Mouse (Mus musculus): ENCODE data around the gene Tenm1.
A peak's percentile ranks its signal among the peaks of the same experiment; 100 is the strongest.

The Tenm1 gene

GRCm38 (mm10) chrX:43428855-43429263 lies at the start of gene Tenm1:
Tenm1 (minus strand) TSS chrX:43429126.
- peak; percentile 39 to 49 for DNase-seq (ENCODE audit: low spot score in 2 of 2)

GRCm38 (mm10) chrX:43467311-43467710 lies 38.4 kb upstream of the Tenm1 start:
- DNase-seq (ENCODE audit: low spot score in 2 of 2) = no peak

GRCm38 (mm10) chrX:43430581-43430980 lies 1.7 kb upstream of the Tenm1 start:
- DNase-seq (ENCODE audit: low spot score in 2 of 2) = peak; percentile 11 to 17

- DNase-seq (ENCODE audit: low spot score in 2 of 2) = peak; percentile 7 to 40
Measured at GRCm38 (mm10) chrX:43429982-43430531, 1.1 kb upstream of the Tenm1 start.

GRCm38 (mm10) chrX:43429337-43429736 lies 411 bp upstream of the Tenm1 start:
- peak; percentile 5 to 12 for DNase-seq (ENCODE audit: low spot score in 2 of 2)

GRCm38 (mm10) chrX:43427961-43428365 lies 963 bp downstream of the Tenm1 start:
- DNase-seq (ENCODE audit: low spot score in 2 of 2) = peak in 1 of 2 experiments; percentile 7

GRCm38 (mm10) chrX:43427111-43427510 lies 1.8 kb downstream of the Tenm1 start:
- DNase-seq (ENCODE audit: low spot score in 2 of 2) = peak in 1 of 2 experiments; percentile 6

- no peak for DNase-seq (ENCODE audit: low spot score in 2 of 2)
Measured at GRCm38 (mm10) chrX:43397957-43398356, 31.0 kb downstream of the Tenm1 start.

GRCm38 (mm10) chrX:43388106-43388505 lies 40.8 kb downstream of the Tenm1 start:
- no peak for DNase-seq (ENCODE audit: low spot score in 2 of 2)

GRCm38 (mm10) chrX:43372526-43372925 lies 56.4 kb downstream of the Tenm1 start:
- DNase-seq (ENCODE audit: low spot score in 2 of 2) = no peak

- no peak for DNase-seq (ENCODE audit: low spot score in 2 of 2)
Measured at GRCm38 (mm10) chrX:43319351-43319750, 109.6 kb downstream of the Tenm1 start.

- DNase-seq (ENCODE audit: low spot score in 2 of 2) = no peak
Measured at GRCm38 (mm10) chrX:43317801-43318520, 111.0 kb downstream of the Tenm1 start.

GRCm38 (mm10) chrX:43235844-43236243 lies 193.1 kb downstream of the Tenm1 start:
- DNase-seq (ENCODE audit: low spot score in 2 of 2) = no peak

- DNase-seq (ENCODE audit: low spot score in 2 of 2) = no peak
Measured at GRCm38 (mm10) chrX:43205003-43205402, 223.9 kb downstream of the Tenm1 start.

- DNase-seq (ENCODE audit: low spot score in 2 of 2) = no peak
Measured at GRCm38 (mm10) chrX:43202249-43202783, 226.6 kb downstream of the Tenm1 start.

- DNase-seq (ENCODE audit: low spot score in 2 of 2) = no peak
Measured at GRCm38 (mm10) chrX:43182975-43183374, 246.0 kb downstream of the Tenm1 start.

GRCm38 (mm10) chrX:43151561-43151960 lies 277.4 kb downstream of the Tenm1 start:
- no peak for DNase-seq (ENCODE audit: low spot score in 2 of 2)

GRCm38 (mm10) chrX:43129696-43130095 lies 299.2 kb downstream of the Tenm1 start:
- DNase-seq (ENCODE audit: low spot score in 2 of 2) = no peak

- DNase-seq (ENCODE audit: low spot score in 2 of 2) = no peak
Measured at GRCm38 (mm10) chrX:43122491-43122890, 306.4 kb downstream of the Tenm1 start.

GRCm38 (mm10) chrX:43122001-43122400 lies 306.9 kb downstream of the Tenm1 start:
- no peak for DNase-seq (ENCODE audit: low spot score in 2 of 2)

GRCm38 (mm10) chrX:42986100-42986499 lies 442.8 kb downstream of the Tenm1 start:
- DNase-seq (ENCODE audit: low spot score in 2 of 2) = no peak

- DNase-seq (ENCODE audit: low spot score in 2 of 2) = no peak
Measured at GRCm38 (mm10) chrX:42973562-42973961, 455.4 kb downstream of the Tenm1 start.

- no peak for DNase-seq (ENCODE audit: low spot score in 2 of 2)
Measured at GRCm38 (mm10) chrX:42967611-42968010, 461.3 kb downstream of the Tenm1 start.
